Comparison of ENCODE assay signal across 11 mouse cellular contexts in the genomic region with DNA sequence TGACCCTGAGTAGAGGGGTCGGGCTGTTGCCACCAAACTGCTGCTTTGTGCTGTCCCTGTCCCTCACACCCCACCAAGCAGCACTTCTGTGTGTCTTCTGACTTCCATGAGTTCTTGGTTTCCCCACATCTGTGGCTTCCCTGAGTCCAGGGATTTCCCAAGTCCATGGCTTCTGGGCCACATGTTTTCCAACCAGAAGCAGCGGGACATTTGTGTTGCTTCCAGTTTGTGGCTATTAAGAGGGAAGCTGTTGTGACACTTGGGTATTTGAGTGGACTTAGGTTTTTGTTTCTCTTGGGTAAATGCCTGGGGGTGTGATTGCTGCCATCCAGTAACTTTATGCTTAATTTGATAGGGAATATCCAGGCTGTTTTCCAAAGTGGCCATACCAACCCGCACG. TPM values are rescaled to one million over a fixed set of nuclear protein-coding genes. Genes with fewer than 3 reads are reported as not detected.
DNase-seq lines count a peak whose midpoint lies in the region; ATAC-seq lines count a peak whose summit lies in the region.
"Had no signal": no experiment of that assay in that cellular context is flagged by ENCODE, and none has a peak within 500 bp of the region (broad histone marks: within the 10 kb centered on the region; RNA-seq: fewer than 3 reads in every experiment).

No protein-coding gene starts in this region.

- 0 out of 2 replicates have a peak overlapping the region, but pooled peaks have one; percentile 10 for H3K27ac ChIP-seq in forebrain, embryonic 13.5 days
- H3K27ac ChIP-seq in forebrain, embryonic 14.5 days (ENCODE audit: low read depth, low read length): no peak overlapping the region; the same call in 1 of the 2 replicates
- H3K27ac ChIP-seq in hindbrain, embryonic 11.5 days (ENCODE audit: low read depth, low read length): peak overlapping the region; percentile 58; the same call in 1 of the 2 replicates
- no peak overlapping the region for H3K27ac ChIP-seq in hindbrain, embryonic 16.5 days (ENCODE audit: low read depth, low read length)
- peak overlapping the region; percentile 92 for H3K27ac ChIP-seq in embryonic facial prominence, embryonic 10.5 days (replicated peaks)
- peak overlapping the region; percentile 98 for H3K27ac ChIP-seq in limb, embryonic 12.5 days

- no peak for ATAC-seq in forebrain, embryonic 13.5 days
- no peak for ATAC-seq in forebrain, embryonic 14.5 days
- no peak for ATAC-seq in hindbrain, embryonic 11.5 days (ENCODE audit: low FRiP score)
- ATAC-seq in hindbrain, embryonic 16.5 days: no peak
- no peak for ATAC-seq in limb, embryonic 12.5 days (ENCODE audit: insufficient number of reproducible peaks, insufficient read depth, low FRiP score, low TSS enrichment, low read depth)
- no peak for ATAC-seq in activated CD4-positive, CD25-positive, alpha-beta regulatory T cell, adult 4 months

- no peak for DNase-seq in forebrain, embryonic 14.5 days (ENCODE audit: low spot score)
- no peak for DNase-seq in hindbrain, embryonic 11.5 days (ENCODE audit: low spot score)
- DNase-seq in embryonic facial prominence, embryonic 10.5 days (ENCODE audit: low spot score): no peak
- no peak for DNase-seq in urinary bladder, adult 2 months (ENCODE audit: low spot score)
- DNase-seq: kidney, postnatal 14 days; midbrain, embryonic 14.5 days; thymus, adult 18-20 months had no signal

- H3K4me3 ChIP-seq in forebrain, embryonic 13.5 days: no peak overlapping the region
- no peak overlapping the region for H3K4me3 ChIP-seq in forebrain, embryonic 14.5 days (ENCODE audit: low read depth, low read length)
- no peak overlapping the region for H3K4me3 ChIP-seq in hindbrain, embryonic 11.5 days (ENCODE audit: low read depth, low read length)
- H3K4me3 ChIP-seq in hindbrain, embryonic 16.5 days (ENCODE audit: low read length): no peak overlapping the region
- H3K4me3 ChIP-seq in embryonic facial prominence, embryonic 10.5 days: peak overlapping the region; percentile 28
- no peak overlapping the region for H3K4me3 ChIP-seq in limb, embryonic 12.5 days (replicated peaks)

- H3K9me3 ChIP-seq in forebrain, embryonic 13.5 days (replicated peaks): no peaks in the 10 kb centered on the region
- no peaks in the 10 kb centered on the region for H3K9me3 ChIP-seq in forebrain, embryonic 14.5 days (replicated peaks; ENCODE audit: control insufficient read depth, low read length)
- H3K9me3 ChIP-seq in hindbrain, embryonic 11.5 days (ENCODE audit: control insufficient read depth, low read length): no peaks in the 10 kb centered on the region
- no peaks in the 10 kb centered on the region for H3K9me3 ChIP-seq in hindbrain, embryonic 16.5 days (ENCODE audit: control insufficient read depth, low read length)
- no peaks in the 10 kb centered on the region for H3K9me3 ChIP-seq in embryonic facial prominence, embryonic 10.5 days
- no peaks in the 10 kb centered on the region for H3K9me3 ChIP-seq in limb, embryonic 12.5 days

- 75% methylated on average over 4 of the region's 4 CpGs for WGBS in forebrain, embryonic 13.5 days
- WGBS in forebrain, embryonic 14.5 days: 67% methylated on average over 4 of the region's 4 CpGs
- 70% methylated on average over 4 of the region's 4 CpGs for WGBS in hindbrain, embryonic 11.5 days
- WGBS in hindbrain, embryonic 16.5 days: 77% methylated on average over 4 of the region's 4 CpGs
- 41% methylated on average over 4 of the region's 4 CpGs for whole genome bisulfite sequencing in embryonic facial prominence, embryonic 10.5 days
- 36% methylated on average over 4 of the region's 4 CpGs for WGBS in limb, embryonic 12.5 days

- H3K36me3 ChIP-seq in forebrain, embryonic 13.5 days (ENCODE audit: poor library complexity, severe bottlenecking): no peaks in the 10 kb centered on the region
- H3K36me3 ChIP-seq in forebrain, embryonic 14.5 days (ENCODE audit: control insufficient read depth, insufficient read depth, low read length): no peaks in the 10 kb centered on the region
- no peaks in the 10 kb centered on the region for H3K36me3 ChIP-seq in hindbrain, embryonic 11.5 days (ENCODE audit: control insufficient read depth, insufficient read depth, low read length)
- no peaks in the 10 kb centered on the region for H3K36me3 ChIP-seq in hindbrain, embryonic 16.5 days (ENCODE audit: control insufficient read depth, insufficient read depth, low read length)
- H3K36me3 ChIP-seq in embryonic facial prominence, embryonic 10.5 days (replicated peaks): 0 out of 2 replicates have a peak, but pooled peaks cover 4% of the 10 kb centered on the region
- no peaks in the 10 kb centered on the region for H3K36me3 ChIP-seq in limb, embryonic 12.5 days

- H3K27me3 ChIP-seq in forebrain, embryonic 13.5 days: no peaks in the 10 kb centered on the region
- no peaks in the 10 kb centered on the region for H3K27me3 ChIP-seq in forebrain, embryonic 14.5 days (replicated peaks; ENCODE audit: control insufficient read depth, insufficient read depth, low read length)
- H3K27me3 ChIP-seq in hindbrain, embryonic 11.5 days (ENCODE audit: control insufficient read depth, insufficient read depth, low read length): no peaks in the 10 kb centered on the region
- no peaks in the 10 kb centered on the region for H3K27me3 ChIP-seq in hindbrain, embryonic 16.5 days (replicated peaks; ENCODE audit: control insufficient read depth, insufficient read depth, low read length)
- no peaks in the 10 kb centered on the region for H3K27me3 ChIP-seq in embryonic facial prominence, embryonic 10.5 days (replicated peaks; ENCODE audit: low read depth, poor library complexity, severe bottlenecking)
- no peaks in the 10 kb centered on the region for H3K27me3 ChIP-seq in limb, embryonic 12.5 days

- H3K9ac ChIP-seq in forebrain, embryonic 13.5 days: no peak overlapping the region
- no peak overlapping the region for H3K9ac ChIP-seq in forebrain, embryonic 14.5 days (ENCODE audit: low read length)
- no peak overlapping the region for H3K9ac ChIP-seq in hindbrain, embryonic 11.5 days (ENCODE audit: low read depth, low read length)
- no peak overlapping the region for H3K9ac ChIP-seq in hindbrain, embryonic 16.5 days (ENCODE audit: low read depth, low read length)
- H3K9ac ChIP-seq in limb, embryonic 12.5 days (replicated peaks): peak overlapping the region; percentile 32; the same call in 1 of the 2 replicates

- H3K4me2 ChIP-seq in forebrain, embryonic 13.5 days: no peak overlapping the region
- no peak overlapping the region for H3K4me2 ChIP-seq in forebrain, embryonic 14.5 days (ENCODE audit: low read length)
- H3K4me2 ChIP-seq in hindbrain, embryonic 11.5 days (replicated peaks; ENCODE audit: low read depth, low read length): no peak overlapping the region
- H3K4me2 ChIP-seq in hindbrain, embryonic 16.5 days (ENCODE audit: low read length): no peak overlapping the region
- peak overlapping the region; percentile 40 for H3K4me2 ChIP-seq in limb, embryonic 12.5 days

- H3K4me1 ChIP-seq in forebrain, embryonic 13.5 days: peaks cover 57% of the 10 kb centered on the region
- H3K4me1 ChIP-seq in forebrain, embryonic 14.5 days (ENCODE audit: control insufficient read depth, insufficient read depth, low read length): peaks cover 30% of the 10 kb centered on the region
- H3K4me1 ChIP-seq in hindbrain, embryonic 11.5 days (replicated peaks; ENCODE audit: control insufficient read depth, insufficient read depth, low read length): peaks cover 6% of the 10 kb centered on the region
- H3K4me1 ChIP-seq in hindbrain, embryonic 16.5 days (ENCODE audit: control insufficient read depth, insufficient read depth, low read depth, low read length): peaks cover 62% of the 10 kb centered on the region
- H3K4me1 ChIP-seq in embryonic facial prominence, embryonic 10.5 days: peaks cover 100% of the 10 kb centered on the region
- H3K4me1 ChIP-seq in limb, embryonic 12.5 days (replicated peaks): peaks cover 98% of the 10 kb centered on the region

RNA-seq across cellular contexts. Expression of a gene that starts 20.5 kb away (rescaled TPM):
- 39.7 and 42.2 TPM in 2 replicates for polyA plus RNA-seq in forebrain, embryonic 13.5 days (2015; fragmentation: Nextera tagmentation; extraction: Ambion mirVana)
- polyA plus RNA-seq in forebrain, embryonic 14.5 days (2014; fragmentation: Nextera tagmentation; extraction: Ambion mirVana): 30.0 and 45.6 TPM in 2 replicates
- polyA plus RNA-seq in hindbrain, embryonic 11.5 days (2014; fragmentation: Nextera tagmentation; extraction: Ambion mirVana): 23.8 and 27.6 TPM in 2 replicates
- 79.0 and 82.0 TPM in 2 replicates for polyA plus RNA-seq in hindbrain, embryonic 16.5 days (2015; fragmentation: Nextera tagmentation; extraction: Ambion mirVana)
- 52.1 and 59.2 TPM in 2 replicates for polyA plus RNA-seq in embryonic facial prominence, embryonic 10.5 days (2016; fragmentation: Nextera tagmentation; extraction: Ambion mirVana)
- polyA plus RNA-seq in limb, embryonic 12.5 days (2016; fragmentation: Nextera tagmentation; extraction: Ambion mirVana): 95.2 and 104 TPM in 2 replicates
- 5.5 and 9.1 TPM in 2 replicates for polyA plus RNA-seq in urinary bladder, adult 2 months (2012; rRNA removed)
- 1 to 10 TPM in 1 of 2 experiments, under 1 TPM in 1; 0.86 to 1.6 TPM for polyA plus RNA-seq in activated CD4-positive, CD25-positive, alpha-beta regulatory T cell, adult 4 months (2017; shearing (Covaris generic))

Comparison
In these comparisons a context has a peak if more than half of its experiments do, and no peak if none do; other contexts are left out.
1. H3K27ac ChIP-seq: peak in forebrain, embryonic 13.5 days (single experiment), hindbrain, embryonic 11.5 days (single experiment), embryonic facial prominence, embryonic 10.5 days (single experiment) and limb, embryonic 12.5 days (single experiment); none in forebrain, embryonic 14.5 days (single experiment) and hindbrain, embryonic 16.5 days (single experiment).